Mouse (Mus musculus): ENCODE measurements around the gene H2-K1.
"Not testable (repeated sequence)": the region's sequence is repeated elsewhere in the genome, so short reads cannot be mapped to it uniquely, and the experiment has no call there.

Gene H2-K1

GRCm38 (mm10) chr17:34026917-34027655 lies 26.9 kb upstream of the H2-K1 start:
- no peak for DNase-seq (ENCODE audit: low read depth, low spot score)

DNA sequence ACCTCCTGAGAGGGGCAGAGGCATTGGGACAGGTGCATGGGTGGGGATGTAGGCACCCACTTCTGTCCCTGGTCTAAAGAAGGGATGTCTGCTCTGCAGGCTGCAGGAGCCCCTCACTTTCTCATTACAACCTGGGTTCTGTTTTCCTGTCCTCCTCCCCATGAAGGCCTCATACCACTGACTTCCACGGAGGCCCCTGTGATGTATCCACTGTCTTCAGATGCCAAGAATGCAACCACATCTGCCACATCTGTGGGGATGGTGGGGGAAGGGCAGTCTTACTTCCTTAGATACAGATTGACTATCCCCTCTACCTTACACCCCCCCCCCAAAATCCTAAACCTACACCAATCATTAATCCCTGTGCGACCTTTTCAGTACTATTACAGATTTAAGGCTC lies 26.1 kb upstream of the H2-K1 start:
- no peak for DNase-seq (ENCODE audit: low read depth, low spot score)

- no peak for DNase-seq (ENCODE audit: low read depth, low spot score)
Observed at GRCm38 (mm10) chr17:34025756-34026151, 25.6 kb upstream of the H2-K1 start.

DNA sequence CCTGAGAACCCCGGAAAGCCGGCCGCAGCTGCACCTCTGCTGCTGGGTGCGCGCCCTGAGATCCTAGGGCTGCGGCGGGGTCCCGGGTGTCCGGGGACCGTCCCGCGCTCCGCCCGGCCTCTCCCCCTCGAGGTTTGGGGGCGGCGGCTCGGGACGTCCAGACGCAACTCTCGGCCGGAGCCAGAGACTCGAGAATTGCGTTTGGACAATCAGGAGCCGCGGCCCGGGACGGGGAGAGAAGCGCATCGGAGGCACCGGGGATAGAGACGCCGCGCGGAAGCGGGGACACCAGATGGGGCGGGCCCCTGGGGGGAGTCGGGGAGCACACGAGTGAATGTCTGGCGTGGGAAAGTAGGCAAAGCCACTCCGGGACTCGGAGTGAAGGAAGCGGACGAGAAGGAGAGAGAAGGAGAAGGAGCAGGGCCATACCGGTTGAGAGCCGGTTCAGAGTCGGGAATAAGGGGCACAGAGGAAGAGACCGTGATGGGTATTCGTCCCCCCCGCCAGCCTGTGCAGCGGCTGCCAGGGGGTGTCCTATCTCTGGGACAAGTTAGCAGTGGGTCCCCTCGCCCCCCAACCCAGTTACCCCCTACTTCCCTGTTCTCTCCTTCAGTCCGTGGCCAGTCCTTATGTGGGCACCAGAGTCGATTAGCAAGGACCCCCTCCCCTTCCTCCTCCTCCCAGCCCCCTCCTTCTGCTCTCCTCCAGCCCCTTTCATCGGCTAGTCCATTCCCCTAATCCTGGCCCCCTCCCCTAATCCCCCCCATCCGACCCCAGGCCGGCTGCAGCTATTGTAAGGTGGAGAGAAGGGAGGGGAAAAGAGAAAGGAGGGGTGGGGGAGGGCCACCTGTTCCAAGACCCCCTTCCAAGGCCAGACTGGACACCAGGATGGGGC lies 25.0 kb upstream of the H2-K1 start:
- no peak for DNase-seq (ENCODE audit: low read depth, low spot score)

DNA sequence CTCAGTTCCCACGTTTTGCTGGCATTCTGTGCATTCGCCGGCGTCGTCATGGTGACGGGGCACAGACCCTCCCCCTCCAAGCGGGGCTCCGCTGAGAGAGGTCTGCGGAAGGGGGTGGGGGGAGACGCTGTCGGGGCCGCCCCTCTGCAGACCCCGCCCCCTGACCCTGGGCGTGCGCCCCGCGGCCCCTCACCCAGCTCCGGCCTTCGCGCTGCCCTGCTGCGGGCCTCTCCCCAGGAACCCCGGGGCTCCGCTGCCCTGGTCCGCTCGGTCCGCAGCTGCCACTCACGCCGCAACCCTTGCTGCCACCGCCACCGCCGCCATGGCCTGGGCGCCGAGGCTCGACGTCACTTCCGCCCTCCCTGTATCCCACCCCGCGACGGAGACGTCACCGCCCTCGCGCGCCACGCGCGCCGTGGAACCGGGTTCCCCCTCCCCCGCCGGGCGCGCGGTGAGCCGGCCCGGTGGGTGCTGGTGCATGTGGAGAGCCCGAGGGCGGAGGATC lies 24.2 kb upstream of the H2-K1 start, which contains the start of gene Ring1:
Gene Ring1, minus strand, starts transcription at position 364 of the 505 bp plus-strand sequence.
- DNase-seq (ENCODE audit: low read depth, low spot score): peak; percentile 79

DNA sequence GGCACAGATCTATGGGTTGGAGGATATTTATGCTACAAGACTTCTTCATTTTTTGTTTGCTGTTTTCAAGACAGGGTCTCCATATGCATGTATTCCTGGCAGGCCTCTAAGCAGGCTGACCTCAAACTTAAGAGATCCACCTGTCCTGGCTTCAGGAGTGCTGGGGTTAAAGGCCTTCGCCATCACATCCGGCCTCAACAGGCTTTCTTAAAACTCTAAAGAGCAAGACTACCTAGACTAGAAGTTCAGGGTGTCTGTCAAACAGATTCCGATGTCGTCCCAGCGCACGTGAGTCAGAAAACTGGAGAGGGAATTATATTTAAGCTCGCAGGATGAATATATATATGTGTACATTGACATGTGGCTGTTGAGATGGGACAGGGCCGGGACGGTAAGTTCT lies 23.5 kb upstream of the H2-K1 start:
- no peak for DNase-seq (ENCODE audit: low read depth, low spot score)

GRCm38 (mm10) chr17:34022987-34023386 lies 22.8 kb upstream of the H2-K1 start:
- no peak for DNase-seq (ENCODE audit: low read depth, low spot score)

DNA sequence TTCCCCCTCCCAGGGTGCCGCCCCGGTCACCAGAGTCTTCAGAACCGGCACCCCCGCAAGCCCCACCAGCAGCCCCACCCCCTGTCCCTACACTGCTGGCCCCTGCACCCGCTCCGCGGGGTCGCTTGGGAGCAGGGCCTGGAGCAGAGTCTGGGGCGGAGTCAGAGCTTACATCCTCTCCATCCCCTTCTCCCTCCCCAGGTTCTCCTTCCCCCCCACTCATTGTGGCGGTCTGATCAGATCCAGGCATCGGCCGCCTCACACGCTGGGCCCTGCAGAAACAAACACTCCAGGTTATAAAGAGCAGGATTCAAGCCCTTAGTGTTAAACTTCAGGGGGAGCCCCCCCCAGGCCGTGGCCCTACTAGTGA lies 22.3 kb upstream of the H2-K1 start:
- DNase-seq (ENCODE audit: low read depth, low spot score): no peak

- no peak for DNase-seq (ENCODE audit: low read depth, low spot score)
Observed at GRCm38 (mm10) chr17:34021539-34022413, 21.6 kb upstream of the H2-K1 start.

DNA sequence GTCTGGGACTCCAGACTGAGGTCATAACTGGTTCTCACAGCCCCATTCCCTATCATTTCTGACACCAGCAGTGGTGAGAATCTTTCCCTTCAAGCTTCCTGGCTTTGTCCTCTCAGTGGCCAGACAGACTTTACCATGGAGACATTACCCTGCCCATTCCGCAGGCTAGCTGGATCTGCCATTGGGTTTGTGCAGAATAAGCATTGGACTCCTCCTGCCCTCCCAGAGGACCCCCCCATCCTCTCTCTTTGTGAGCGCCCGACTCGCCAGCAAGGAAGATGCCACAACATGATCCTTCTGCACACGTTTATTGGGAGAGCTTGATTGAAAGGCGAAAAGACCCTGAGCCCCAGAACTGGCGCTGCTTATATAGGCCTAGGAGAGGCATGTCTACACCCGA lies 13.3 kb upstream of the H2-K1 start:
- no peak for DNase-seq (ENCODE audit: low read depth, low spot score)

DNA sequence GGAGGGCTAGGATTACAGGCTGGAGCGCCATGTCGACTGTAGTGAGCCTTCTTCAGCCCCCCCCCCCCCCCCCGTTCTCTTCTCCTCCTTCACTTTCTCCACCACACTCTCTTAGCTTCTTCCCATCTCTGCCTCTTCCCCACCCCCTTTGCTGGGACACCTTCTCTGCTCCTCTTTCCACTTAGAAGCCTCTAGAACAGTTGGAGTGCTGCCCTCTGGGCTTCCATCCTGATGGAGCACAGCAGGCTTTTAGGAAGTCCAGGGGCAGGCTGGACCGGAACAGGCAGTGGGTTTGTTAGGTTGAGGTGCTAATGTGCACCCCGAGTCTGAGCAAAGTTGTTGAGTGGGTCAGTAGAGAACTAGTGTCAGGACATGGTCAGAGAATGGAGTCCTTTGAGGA lies 10.0 kb upstream of the H2-K1 start:
- DNase-seq (ENCODE audit: low read depth, low spot score): no peak

DNA sequence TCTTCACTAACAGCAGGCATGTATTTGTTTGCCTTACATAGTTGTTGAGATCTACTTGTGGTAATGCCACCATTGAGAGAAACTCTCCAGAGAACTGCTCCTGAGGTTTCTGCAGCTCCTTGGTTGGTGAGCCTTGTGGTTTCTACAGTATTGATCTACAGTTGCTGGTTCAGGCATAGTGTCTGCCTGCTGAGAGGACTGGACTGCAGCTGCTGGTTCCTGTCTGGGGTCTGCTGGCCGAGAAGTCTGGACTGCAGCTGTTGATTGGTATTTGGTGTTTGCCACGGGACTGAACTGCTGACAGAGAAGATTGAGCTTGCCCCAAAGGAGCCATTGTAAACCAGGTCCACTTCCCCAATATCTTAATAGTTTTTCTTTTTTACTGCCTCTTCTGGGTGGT lies 6.4 kb upstream of the H2-K1 start:
- DNase-seq (ENCODE audit: low read depth, low spot score): no peak

GRCm38 (mm10) chr17:34003426-34003825 lies 3.3 kb upstream of the H2-K1 start:
- DNase-seq (ENCODE audit: low read depth, low spot score): no peak

DNA sequence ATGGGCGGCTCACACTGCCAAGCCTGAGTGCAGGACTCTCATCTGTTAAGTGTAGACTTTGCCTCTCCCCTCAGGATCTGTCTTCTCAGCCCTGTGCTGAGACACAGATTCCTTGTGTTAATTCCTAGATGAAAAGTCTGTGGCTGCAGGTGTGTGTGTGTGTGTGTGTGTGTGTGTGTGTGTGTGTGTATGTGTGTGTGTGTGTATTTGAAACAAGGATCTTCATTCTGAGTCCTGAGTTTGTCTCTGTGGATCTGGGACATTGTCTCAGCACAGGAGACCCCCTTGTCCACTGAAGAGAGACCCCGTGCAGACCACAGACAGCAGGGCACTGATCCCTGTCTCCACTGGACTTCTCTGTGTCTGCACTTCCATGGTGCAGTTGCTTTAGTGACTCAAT lies 649 bp upstream of the H2-K1 start:
- not testable (repeated sequence) for DNase-seq (ENCODE audit: low read depth, low spot score)

GRCm38 (mm10) chr17:33999341-34000149 lies 602 bp downstream of the H2-K1 start:
- DNase-seq (ENCODE audit: low read depth, low spot score): no peak

- not testable (repeated sequence) for DNase-seq (ENCODE audit: low read depth, low spot score)
Observed at GRCm38 (mm10) chr17:33998697-33999096, 1.4 kb downstream of the H2-K1 start.

DNA sequence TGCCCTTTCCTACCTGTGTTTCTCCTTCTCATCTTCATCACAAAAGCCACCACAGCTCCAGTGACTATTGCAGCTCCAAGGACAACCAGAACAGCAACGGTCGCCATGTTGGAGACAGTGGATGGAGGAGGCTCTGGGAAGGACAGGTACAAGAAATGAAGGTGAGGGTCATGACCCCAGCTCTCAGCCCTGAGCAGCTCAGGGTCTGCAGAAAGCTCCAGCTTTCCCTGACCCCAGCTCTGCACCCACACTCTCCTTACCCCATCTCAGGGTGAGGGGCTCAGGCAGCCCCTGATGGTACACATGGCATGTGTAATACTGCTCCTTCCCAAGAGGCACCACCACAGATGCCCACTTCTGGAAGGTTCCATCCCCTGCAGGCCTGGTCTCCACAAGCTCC lies 3.1 kb downstream of the H2-K1 start:
- not testable (repeated sequence) for DNase-seq (ENCODE audit: low read depth, low spot score)

DNA sequence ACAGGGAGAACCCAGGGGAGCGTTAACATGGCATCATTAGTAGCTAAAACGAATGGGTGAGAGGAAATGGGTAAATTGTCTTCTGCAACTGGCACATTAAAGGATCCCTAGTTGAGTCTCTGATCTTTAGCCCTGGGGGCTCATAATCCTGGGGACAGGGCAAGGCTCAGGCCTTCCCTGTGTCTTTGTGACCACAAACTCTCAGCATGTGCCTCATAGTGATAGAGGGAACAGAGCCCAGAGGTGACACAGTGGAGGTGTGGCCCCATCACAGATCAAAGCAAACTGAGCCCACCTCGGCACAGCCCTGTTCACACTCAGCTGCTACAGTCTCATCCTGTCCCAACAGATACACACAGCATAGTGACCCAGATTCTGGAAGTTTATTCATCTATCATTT lies 4.5 kb downstream of the H2-K1 start:
- DNase-seq (ENCODE audit: low read depth, low spot score): no peak

GRCm38 (mm10) chr17:33994959-33995358 lies 5.2 kb downstream of the H2-K1 start:
- DNase-seq (ENCODE audit: low read depth, low spot score): no peak

GRCm38 (mm10) chr17:33991788-33992664 lies 8.1 kb downstream of the H2-K1 start:
- peak; percentile 61 for DNase-seq (ENCODE audit: low read depth, low spot score)

Data from retina, adult 2 months (tissue).